Comparison of ENCODE assay signal across 9 mouse cellular contexts in the genomic region with DNA sequence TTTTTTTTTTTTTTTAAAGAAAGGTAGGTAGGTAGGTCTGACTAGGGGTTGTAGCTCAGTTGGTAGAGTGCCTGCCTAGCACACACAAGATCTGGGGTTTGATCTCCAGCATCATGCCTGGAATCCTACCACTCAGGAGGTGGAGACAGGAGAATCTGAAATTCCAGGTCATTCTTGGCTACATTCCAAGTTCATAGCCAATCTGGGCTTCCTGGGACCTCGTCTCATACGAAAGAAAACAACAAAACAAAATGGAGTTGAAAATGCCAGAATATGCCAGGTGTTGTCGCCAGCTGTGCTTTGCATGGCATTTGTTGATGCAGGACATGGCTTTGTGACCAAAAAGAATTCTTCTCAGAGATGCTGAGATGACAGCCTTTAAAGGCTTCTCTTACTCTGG. TPM values are rescaled to one million over a fixed set of nuclear protein-coding genes. Genes with fewer than 3 reads are reported as not detected.
DNase-seq lines count a peak whose midpoint lies in the region; ATAC-seq and TF ChIP-seq lines count a peak whose summit lies in the region.
"Had no signal": no experiment of that assay in that cellular context is flagged by ENCODE, and none has a peak within 500 bp of the region (broad histone marks: within the 10 kb centered on the region; RNA-seq: fewer than 3 reads in every experiment).

No protein-coding gene starts in this region.

- H3K36me3 ChIP-seq in heart, embryonic 12.5 days = no peaks in the 10 kb centered on the region
- H3K36me3 ChIP-seq in liver, embryonic 16.5 days (ENCODE audit: control insufficient read depth, insufficient read depth) = no peaks in the 10 kb centered on the region
- no peaks in the 10 kb centered on the region for H3K36me3 ChIP-seq in liver, postnatal 0 days (replicated peaks; ENCODE audit: insufficient read depth, low read length)
- H3K36me3 ChIP-seq in myocyte (ENCODE audit: control insufficient read depth, insufficient read depth) = no peaks in the 10 kb centered on the region
- H3K36me3 ChIP-seq: midbrain, embryonic 13.5 days had no signal

- peaks cover 3% of the 10 kb centered on the region for H3K79me2 ChIP-seq in myocyte (ENCODE audit: control insufficient read depth, insufficient read depth)

- intact Hi-C loops in heart, postnatal 14 days (cut with DNase I) = loop anchor here (10.0 kb wide), 1 partner anchor 182 kb away; no protein-coding TSS in a partner anchor

- no peak for TF ChIP-seq POLR2A in cerebellum, adult 2 months (IDR thresholded peaks at IDR 0.05; ENCODE audit: borderline replicate concordance, insufficient read depth, low read length)
- no peak for TF ChIP-seq POLR2A in myocyte (IDR thresholded peaks at IDR 0.05; ENCODE audit: insufficient read length, low read depth)

- 24% methylated on average over 3 of the region's 3 CpGs for WGBS in cerebellum, adult 2 months
- 66% methylated on average over 3 of the region's 3 CpGs for WGBS in heart, embryonic 12.5 days
- 55% methylated on average over 3 of the region's 3 CpGs for WGBS in liver, embryonic 16.5 days (ENCODE audit: insufficient replicate concordance)
- WGBS in liver, postnatal 0 days (ENCODE audit: insufficient replicate concordance) = 60% methylated on average over 3 of the region's 3 CpGs

- no peak overlapping the region for H3K9ac ChIP-seq in heart, embryonic 12.5 days
- no peak overlapping the region for H3K9ac ChIP-seq in liver, embryonic 16.5 days (ENCODE audit: low read depth, low read length)
- H3K9ac ChIP-seq in liver, postnatal 0 days (replicated peaks) = no peak overlapping the region

- DNase-seq in cerebellum, adult 2 months = peak in 1 of 2 experiments; percentile 51
- DNase-seq in cerebellum, adult 18-20 months = no peak
- DNase-seq in heart, postnatal 14 days = no peak
- DNase-seq in liver, postnatal 0 days = no peak
- DNase-seq in heart, adult 8-10 months (ENCODE audit: low spot score) = no peak

- H3K9me3 ChIP-seq in heart, embryonic 12.5 days (replicated peaks) = no peaks in the 10 kb centered on the region
- no peaks in the 10 kb centered on the region for H3K9me3 ChIP-seq in liver, embryonic 16.5 days (replicated peaks; ENCODE audit: control insufficient read depth, low read length)
- no peaks in the 10 kb centered on the region for H3K9me3 ChIP-seq in liver, postnatal 0 days (ENCODE audit: low read length)
- H3K9me3 ChIP-seq: midbrain, embryonic 13.5 days had no signal

- 0 out of 2 replicates have a peak overlapping the region, but pooled peaks have one; percentile 9 for H3K4me2 ChIP-seq in heart, embryonic 12.5 days
- H3K4me2 ChIP-seq in liver, embryonic 16.5 days (ENCODE audit: low read depth, low read length) = peak overlapping the region; percentile 14; the same call in 1 of the 2 replicates
- no peak overlapping the region for H3K4me2 ChIP-seq in liver, postnatal 0 days (ENCODE audit: low read depth, low read length)
- peak overlapping the region; percentile 62 for H3K4me2 ChIP-seq in myocyte (ENCODE audit: low read depth)

- peaks cover 18% of the 10 kb centered on the region for H3K4me1 ChIP-seq in cerebellum, adult 2 months (ENCODE audit: control insufficient read depth, insufficient read depth, low read length)
- H3K4me1 ChIP-seq in heart, embryonic 12.5 days (replicated peaks) = peaks cover 24% of the 10 kb centered on the region
- H3K4me1 ChIP-seq in liver, embryonic 16.5 days (ENCODE audit: control insufficient read depth, low read depth, low read length) = peaks cover 39% of the 10 kb centered on the region
- peaks cover 37% of the 10 kb centered on the region for H3K4me1 ChIP-seq in liver, postnatal 0 days (ENCODE audit: insufficient read depth)

- no peaks in the 10 kb centered on the region for H3K27me3 ChIP-seq in cerebellum, adult 2 months (ENCODE audit: control insufficient read depth, insufficient read depth, low read length)
- H3K27me3 ChIP-seq in heart, embryonic 12.5 days (replicated peaks) = peaks cover 6% of the 10 kb centered on the region; the same call in 1 of the 2 replicates
- no peaks in the 10 kb centered on the region; the same call in 1 of the 2 replicates for H3K27me3 ChIP-seq in liver, embryonic 16.5 days (ENCODE audit: control insufficient read depth, insufficient read depth, low read depth, low read length)
- H3K27me3 ChIP-seq in liver, postnatal 0 days (ENCODE audit: insufficient read depth, low read length) = no peaks in the 10 kb centered on the region
- H3K27me3 ChIP-seq in myocyte (ENCODE audit: control insufficient read depth, insufficient read depth, insufficient read length) = no peaks in the 10 kb centered on the region

- no peak for TF ChIP-seq CTCF in cerebellum, adult 2 months (IDR thresholded peaks at IDR 0.05; ENCODE audit: borderline replicate concordance, insufficient read depth, low read depth, low read length)
- no peak for TF ChIP-seq CTCF in liver, postnatal 0 days (IDR thresholded peaks at IDR 0.05; ENCODE audit: low read depth)

- TF ChIP-seq EP300 in liver, postnatal 0 days (IDR thresholded peaks at IDR 0.05; ENCODE audit: low read depth) = no peak

- no peak overlapping the region for H3K4me3 ChIP-seq in cerebellum, adult 2 months (replicated peaks; ENCODE audit: insufficient read depth, low read depth, low read length)
- H3K4me3 ChIP-seq in heart, embryonic 12.5 days = no peak overlapping the region
- H3K4me3 ChIP-seq in liver, embryonic 16.5 days (ENCODE audit: low read depth, low read length) = no peak overlapping the region
- no peak overlapping the region for H3K4me3 ChIP-seq in liver, postnatal 0 days (ENCODE audit: low read depth, low read length)
- no peak overlapping the region for H3K4me3 ChIP-seq in myocyte

- no peak for ATAC-seq in heart, embryonic 12.5 days (ENCODE audit: insufficient number of reproducible peaks, low FRiP score)
- ATAC-seq in liver, embryonic 16.5 days (ENCODE audit: low read depth) = no peak
- ATAC-seq in liver, postnatal 0 days = no peak

- H3ac ChIP-seq in myocyte (ENCODE audit: control insufficient read depth, insufficient read length) = no peak overlapping the region

- peak overlapping the region; percentile 33; the same call in 1 of the 2 replicates for H3K27ac ChIP-seq in cerebellum, adult 2 months (ENCODE audit: insufficient read depth, low read length)
- no peak overlapping the region for H3K27ac ChIP-seq in heart, embryonic 12.5 days (ENCODE audit: poor library complexity, severe bottlenecking)
- no peak overlapping the region for H3K27ac ChIP-seq in liver, embryonic 16.5 days (ENCODE audit: low read length)
- H3K27ac ChIP-seq in liver, postnatal 0 days (ENCODE audit: low read depth) = no peak overlapping the region
- H3K27ac ChIP-seq: midbrain, embryonic 13.5 days had no signal

TF ChIP-seq in myocyte, 11 proteins besides CTCF, POLR2A, EP300 and RAD21:
- TF ChIP-seq TCF3 (IDR thresholded peaks at IDR 0.05; ENCODE audit: insufficient read length, low read depth) = no peak
- TF ChIP-seq POLR2AphosphoS2 (IDR thresholded peaks at IDR 0.05; ENCODE audit: insufficient read length, low read depth) = no peak
- TF ChIP-seq MYOD1 (IDR thresholded peaks at IDR 0.05; ENCODE audit: control insufficient read depth in 1 of 3, insufficient read length in 2 of 3, low read depth in 2 of 3) = no peak
- TF ChIP-seq TCF12 (IDR thresholded peaks at IDR 0.05; ENCODE audit: insufficient read depth, poor library complexity, severe bottlenecking) = no peak
- no peak for TF ChIP-seq REST (IDR thresholded peaks at IDR 0.05; ENCODE audit: insufficient read depth, insufficient read length)
- TF ChIP-seq SRF (IDR thresholded peaks at IDR 0.05; ENCODE audit: control insufficient read depth, insufficient read length, low read depth) = no peak
- no peak for TF ChIP-seq MAX (IDR thresholded peaks at IDR 0.05; ENCODE audit: low read depth)
- TF ChIP-seq MYOG (IDR thresholded peaks at IDR 0.05; ENCODE audit: control insufficient read depth in 1 of 3, insufficient read depth in 1 of 3, insufficient read length in 2 of 3, low read depth in 2 of 3) = no peak
- TF ChIP-seq E2F4 (IDR thresholded peaks at IDR 0.05; ENCODE audit: insufficient read depth) = no peak
- TF ChIP-seq CEBPB (IDR thresholded peaks at IDR 0.05; ENCODE audit: insufficient read depth, poor library complexity, severe bottlenecking) = no peak
TF ChIP-seq in myocyte: peak in this region for 0.

RNA-seq across cellular contexts. Expression of gene Txn2, which starts 4.4 kb away (rescaled TPM):
- 221 and 225 TPM in 2 replicates for polyA plus RNA-seq in cerebellum, adult 2 months (2012; rRNA removed)
- polyA plus RNA-seq in heart, embryonic 12.5 days (2016; fragmentation: Nextera tagmentation; extraction: Ambion mirVana) = 228 and 231 TPM in 2 replicates
- total RNA-seq in heart, postnatal 14 days (2021) = 100 to 1,000 TPM; 234 to 248 TPM
- polyA plus RNA-seq in liver, embryonic 16.5 days (2015; fragmentation: Nextera tagmentation; extraction: Ambion mirVana) = 177 and 180 TPM in 2 replicates
- 258 and 261 TPM in 2 replicates for polyA plus RNA-seq in liver, postnatal 0 days (2015; fragmentation: Nextera tagmentation; extraction: Ambion mirVana)
- 383 TPM for polyA plus RNA-seq in myocyte (2012; fragmentation: generic; extraction: Trizol)
- 100 to 1,000 TPM; 303 to 339 (median 309) TPM for total RNA-seq in heart, adult 8-10 months (2022)

RNA-seq across cellular contexts. Expression of gene Foxred2, which starts 23.3 kb away (rescaled TPM):
- 30.0 and 33.4 TPM in 2 replicates for polyA plus RNA-seq in cerebellum, adult 2 months (2012; rRNA removed)
- polyA plus RNA-seq in heart, embryonic 12.5 days (2016; fragmentation: Nextera tagmentation; extraction: Ambion mirVana) = 1.1 and 1.3 TPM in 2 replicates
- under 1 TPM; 0.41 to 0.59 TPM for total RNA-seq in heart, postnatal 14 days (2021)
- polyA plus RNA-seq in liver, embryonic 16.5 days (2015; fragmentation: Nextera tagmentation; extraction: Ambion mirVana) = 1.1 and 1.2 TPM in 2 replicates
- polyA plus RNA-seq in liver, postnatal 0 days (2015; fragmentation: Nextera tagmentation; extraction: Ambion mirVana) = 0.56 and 0.71 TPM in 2 replicates
- 4.8 TPM for polyA plus RNA-seq in myocyte (2012; fragmentation: generic; extraction: Trizol)
- total RNA-seq in heart, adult 8-10 months (2022) = under 1 TPM; 0.27 to 0.53 (median 0.39) TPM

RNA-seq across cellular contexts. Expression of gene Eif3d, which starts 37.4 kb away (rescaled TPM):
- polyA plus RNA-seq in cerebellum, adult 2 months (2012; rRNA removed) = 119 and 126 TPM in 2 replicates
- 157 and 162 TPM in 2 replicates for polyA plus RNA-seq in heart, embryonic 12.5 days (2016; fragmentation: Nextera tagmentation; extraction: Ambion mirVana)
- 10 to 100 TPM; 72.3 to 75.6 TPM for total RNA-seq in heart, postnatal 14 days (2021)
- polyA plus RNA-seq in liver, embryonic 16.5 days (2015; fragmentation: Nextera tagmentation; extraction: Ambion mirVana) = 119 and 125 TPM in 2 replicates
- polyA plus RNA-seq in liver, postnatal 0 days (2015; fragmentation: Nextera tagmentation; extraction: Ambion mirVana) = 61.2 and 68.4 TPM in 2 replicates
- 461 TPM for polyA plus RNA-seq in myocyte (2012; fragmentation: generic; extraction: Trizol)
- 10 to 100 TPM; 56.3 to 67.2 (median 63.3) TPM for total RNA-seq in heart, adult 8-10 months (2022)
